In genomic region chr11:20681679-20682078, GRCm38 (mm10) we compare ENCODE assay signal across 26 mouse cellular contexts. TPM values are rescaled to one million over a fixed set of nuclear protein-coding genes. Genes with fewer than 3 reads are reported as not detected.
A peak's percentile ranks its signal among the peaks of the same experiment; 100 is the strongest.
DNase-seq lines count a peak whose midpoint lies in the region; ATAC-seq and TF ChIP-seq lines count a peak whose summit lies in the region.
"Had no signal": no experiment of that assay in that cellular context is flagged by ENCODE, and none has a peak within 500 bp of the region (broad histone marks: within the 10 kb centered on the region; RNA-seq: fewer than 3 reads in every experiment).

No protein-coding gene starts in this region.

- no peaks in the 10 kb centered on the region for H3K79me2 ChIP-seq in MEL (ENCODE audit: control insufficient read depth, insufficient read depth, low read length, poor library complexity)

- TF ChIP-seq POLR2A in MEL (IDR thresholded peaks at IDR 0.05; ENCODE audit: control insufficient read depth in 1 of 2, insufficient read depth in 1 of 2, low read depth in 1 of 2, low read length in 2 of 2, poor library complexity in 1 of 2) = no peak

- TF ChIP-seq RAD21 in MEL (IDR thresholded peaks at IDR 0.05; ENCODE audit: low read depth, low read length) = no peak

- peak; percentile 39; the same call in 1 of the 2 replicates for ATAC-seq in common myeloid progenitor, adult 5-6 weeks (replicated peaks; ENCODE audit: low read depth, poor library complexity, severe bottlenecking)
- no peak for ATAC-seq in liver, postnatal 0 days
- ATAC-seq: activated CD4-positive, CD25-positive, alpha-beta regulatory T cell, adult 4 months; CD4-positive, CD25-positive, alpha-beta regulatory T cell, adult 4 months; forebrain, embryonic 13.5 days; forebrain, embryonic 15.5 days; forebrain, postnatal 0 days; Patski had no signal

- no peak overlapping the region for H3K9ac ChIP-seq in MEL (ENCODE audit: control insufficient read depth, low read depth, low read length, poor library complexity, severe bottlenecking)
- H3K9ac ChIP-seq in liver, postnatal 0 days (replicated peaks) = no peak overlapping the region
- H3K9ac ChIP-seq: embryonic facial prominence, embryonic 12.5 days; forebrain, embryonic 13.5 days; forebrain, embryonic 15.5 days; forebrain, postnatal 0 days had no signal

- no peak for TF ChIP-seq CTCF in MEL (IDR thresholded peaks at IDR 0.05 in 2 of 3, conservative IDR thresholded peaks at IDR 0.05 in 1 of 3; ENCODE audit: control insufficient read depth in 1 of 3, insufficient read depth in 1 of 3, low read depth in 2 of 3, low read length in 3 of 3, poor library complexity in 1 of 3, severe bottlenecking in 1 of 3)
- no peak for TF ChIP-seq CTCF in liver, postnatal 0 days (IDR thresholded peaks at IDR 0.05; ENCODE audit: low read depth)

- peaks cover 2 to 6% of the 10 kb centered on the region in 2 experiments; a peak in 3 of 4 replicates for H3K36me3 ChIP-seq in MEL (ENCODE audit: control insufficient read depth in 1 of 2, insufficient read depth in 2 of 2, low read length in 2 of 2)
- peaks cover 11% of the 10 kb centered on the region for H3K36me3 ChIP-seq in liver, postnatal 0 days (replicated peaks; ENCODE audit: insufficient read depth, low read length)

- H3K4me2 ChIP-seq in liver, postnatal 0 days (ENCODE audit: low read depth, low read length) = no peak overlapping the region
- H3K4me2 ChIP-seq: embryonic facial prominence, embryonic 12.5 days; forebrain, embryonic 13.5 days; forebrain, embryonic 15.5 days had no signal

- no peaks in the 10 kb centered on the region; a peak in 1 of 4 replicates for H3K27me3 ChIP-seq in MEL (ENCODE audit: control insufficient read depth in 1 of 2, insufficient read depth in 2 of 2, low read length in 2 of 2)
- no peaks in the 10 kb centered on the region for H3K27me3 ChIP-seq in liver, postnatal 0 days (ENCODE audit: insufficient read depth, low read length)
- H3K27me3 ChIP-seq: CH12.LX; embryonic facial prominence, embryonic 12.5 days; forebrain, embryonic 13.5 days; forebrain, embryonic 15.5 days; Patski had no signal

- peak; percentile 70 to 80 for TF ChIP-seq EP300 in MEL (IDR thresholded peaks at IDR 0.05; ENCODE audit: low read depth in 1 of 2, low read length in 2 of 2)
- no peak for TF ChIP-seq EP300 in liver, postnatal 0 days (IDR thresholded peaks at IDR 0.05; ENCODE audit: low read depth)

- peaks cover 3 to 14% of the 10 kb centered on the region in 2 experiments; a peak in 3 of 4 replicates for H3K4me1 ChIP-seq in MEL (ENCODE audit: control insufficient read depth in 1 of 2, insufficient read depth in 2 of 2, low read length in 2 of 2)
- H3K4me1 ChIP-seq in liver, postnatal 0 days (ENCODE audit: insufficient read depth) = no peaks in the 10 kb centered on the region
- H3K4me1 ChIP-seq: embryonic facial prominence, embryonic 10.5 days; embryonic facial prominence, embryonic 12.5 days; forebrain, embryonic 13.5 days; forebrain, embryonic 15.5 days had no signal

- 57% methylated on average over 5 of the region's 5 CpGs for WGBS in liver, postnatal 0 days (ENCODE audit: insufficient replicate concordance)

- H3K4me3 ChIP-seq in MEL (ENCODE audit: control insufficient read depth in 1 of 2, insufficient read depth in 1 of 2, low read depth in 2 of 2, low read length in 2 of 2) = no peak overlapping the region
- H3K4me3 ChIP-seq in liver, postnatal 0 days (ENCODE audit: low read depth, low read length) = no peak overlapping the region
- H3K4me3 ChIP-seq: embryonic facial prominence, embryonic 10.5 days; embryonic facial prominence, embryonic 12.5 days; forebrain, embryonic 13.5 days; forebrain, embryonic 15.5 days had no signal

- peak; percentile 55 for DNase-seq in heart, adult 11 months
- no peak for DNase-seq in heart, adult 9 months (ENCODE audit: low spot score in 2 of 2)
- DNase-seq in thymus, postnatal 4 days = peak; percentile 2
- no peak for DNase-seq in thymus, postnatal 10 days (ENCODE audit: low spot score in 2 of 2)
- peak; percentile 64 for DNase-seq in MEL (ENCODE audit: low read depth, low spot score)
- no peak for DNase-seq in liver, postnatal 0 days
- DNase-seq: adrenal gland, adult 8-10 months; adrenal gland, postnatal 14 days; adrenal gland, postnatal 36 days; B cell, adult 2 months; cerebellum, adult 11-12 months; cerebellum, adult 2 months; cerebellum, adult 9-10 months; cerebellum, postnatal 10 days; cerebellum, postnatal 36 days; forebrain, postnatal 0 days had no signal

- H3K27ac ChIP-seq in MEL (ENCODE audit: control insufficient read depth, low read depth, low read length) = no peak overlapping the region
- no peak overlapping the region for H3K27ac ChIP-seq in liver, postnatal 0 days (ENCODE audit: low read depth)
- H3K27ac ChIP-seq: embryonic facial prominence, embryonic 10.5 days; embryonic facial prominence, embryonic 12.5 days; forebrain, embryonic 13.5 days; forebrain, embryonic 15.5 days had no signal

- no peaks in the 10 kb centered on the region for H3K9me3 ChIP-seq in MEL (replicated peaks; ENCODE audit: insufficient read depth, low read length)
- H3K9me3 ChIP-seq in liver, postnatal 0 days (ENCODE audit: low read length) = no peaks in the 10 kb centered on the region
- H3K9me3 ChIP-seq: embryonic facial prominence, embryonic 10.5 days; embryonic facial prominence, embryonic 12.5 days; forebrain, embryonic 13.5 days; forebrain, embryonic 15.5 days; G1E had no signal

TF ChIP-seq in MEL, 35 proteins besides CTCF, POLR2A, EP300 and RAD21:
- TF ChIP-seq TCF12 (IDR thresholded peaks at IDR 0.05; ENCODE audit: low read depth, low read length) = peak; percentile 53; the same call in 1 of the 2 replicates
- no peak for TF ChIP-seq MYB (IDR thresholded peaks at IDR 0.05; ENCODE audit: low read depth, low read length)
- TF ChIP-seq TAL1 (IDR thresholded peaks at IDR 0.05; ENCODE audit: low read length) = peak; percentile 53
- peak; percentile 79 for TF ChIP-seq GATA1 (IDR thresholded peaks at IDR 0.05; ENCODE audit: low read depth, low read length)
- no peak; the same call in 1 of the 2 replicates for TF ChIP-seq SMC3 (IDR thresholded peaks at IDR 0.05; ENCODE audit: low read depth, low read length)
- TF ChIP-seq ZMIZ1 (IDR thresholded peaks at IDR 0.05; ENCODE audit: low read depth, low read length) = no peak
- TF ChIP-seq ETS1 (IDR thresholded peaks at IDR 0.05; ENCODE audit: low read depth, low read length) = no peak
- no peak for TF ChIP-seq BHLHE40 (IDR thresholded peaks at IDR 0.05; ENCODE audit: borderline replicate concordance, low read depth, low read length)

RNA-seq across cellular contexts. Expression of gene Aftph, which starts 59.7 kb away (rescaled TPM):
- total RNA-seq in MEL (2012; rRNA removed) = 38.1 and 43.6 TPM in 2 replicates
- 10 to 100 TPM; 38.1 to 47.2 TPM for polyA plus RNA-seq in MEL (2012; ENCODE audit: insufficient read depth in 1 of 2, insufficient read length in 2 of 2, low read depth in 1 of 2, low replicate concordance in 2 of 2, missing spikeins in 1 of 2)
- 60.1 and 65.0 TPM in 2 replicates for total RNA-seq in common myeloid progenitor, adult 5-6 weeks (2017)
- polyA plus RNA-seq in liver, postnatal 0 days (2015; fragmentation: Nextera tagmentation; extraction: Ambion mirVana) = 9.9 and 10.7 TPM in 2 replicates

Comparison
In these comparisons a context has a peak if more than half of its experiments do, and no peak if none do; other contexts are left out.
1. DNase-seq: peak in heart, adult 11 months (single experiment), thymus, postnatal 4 days (single experiment) and MEL (single experiment); none in heart, adult 9 months (0 of 2), thymus, postnatal 10 days (0 of 2) and liver, postnatal 0 days (single experiment).